In the genomic region with DNA sequence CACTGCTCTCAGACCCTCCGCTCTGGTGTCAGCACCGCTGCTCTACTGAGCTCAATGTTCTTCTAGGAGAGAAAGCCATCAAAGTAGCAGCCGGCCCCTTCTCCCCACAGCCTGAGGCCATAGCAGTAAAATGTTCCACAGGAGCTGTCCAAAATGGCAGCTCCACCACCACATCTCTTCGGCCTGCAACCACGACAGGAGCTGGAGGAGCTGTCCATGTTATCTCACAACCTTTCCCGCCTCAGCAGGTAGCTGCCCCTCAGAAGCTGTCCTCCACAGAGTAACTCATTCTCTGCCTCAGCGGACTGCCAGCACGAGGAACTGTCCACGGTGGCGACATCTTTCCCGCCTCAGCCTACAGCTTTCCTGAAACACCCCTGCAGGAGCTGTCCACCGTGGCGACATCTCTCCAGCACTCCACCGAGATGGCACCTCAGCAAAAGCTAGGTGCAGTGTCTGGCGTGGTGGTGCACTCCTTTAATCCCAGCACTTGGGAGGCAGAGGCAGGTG, we compare ENCODE assay signal across 23 mouse cellular contexts. TPM values are rescaled to one million over a fixed set of nuclear protein-coding genes. Genes with fewer than 3 reads are reported as not detected.
"Had no signal": no experiment of that assay in that cellular context is flagged by ENCODE, and none has a peak within 500 bp of the region (broad histone marks: within the 10 kb centered on the region; RNA-seq: fewer than 3 reads in every experiment).

No protein-coding gene starts in this region.

- ATAC-seq: midbrain, embryonic 16.5 days had no signal

- H3K36me3 ChIP-seq: midbrain, embryonic 10.5 days; midbrain, embryonic 12.5 days; neural tube, embryonic 12.5 days had no signal

- H3K27ac ChIP-seq: midbrain, embryonic 10.5 days; midbrain, embryonic 12.5 days; neural tube, embryonic 12.5 days had no signal

- H3K4me1 ChIP-seq: midbrain, embryonic 10.5 days; midbrain, embryonic 12.5 days; neural tube, embryonic 12.5 days had no signal

- H3K4me3 ChIP-seq: midbrain, embryonic 10.5 days; midbrain, embryonic 12.5 days; neural tube, embryonic 12.5 days had no signal

- H3K9ac ChIP-seq: lung, embryonic 14.5 days; midbrain, embryonic 12.5 days; neural tube, embryonic 12.5 days had no signal

- DNase-seq: lung, adult 18-20 months; lung, embryonic 14.5 days; lung, postnatal 10 days; lung, postnatal 4 days; midbrain, embryonic 14.5 days; right cerebral cortex, postnatal 25 days; right cerebral cortex, postnatal 4 days; spleen, adult 18-20 months; thymus, adult 18-20 months; thymus, postnatal 14 days; thymus, postnatal 36 days had no signal

- H3K4me2 ChIP-seq: lung, embryonic 14.5 days; midbrain, embryonic 12.5 days; neural tube, embryonic 12.5 days had no signal

- H3K27me3 ChIP-seq: midbrain, embryonic 12.5 days; neural tube, embryonic 12.5 days had no signal

- H3K9me3 ChIP-seq: midbrain, embryonic 12.5 days; neural tube, embryonic 12.5 days had no signal

RNA-seq across cellular contexts. Expression of a gene that starts 33.3 kb away (rescaled TPM):
- total RNA-seq: megakaryocyte, adult 5-6 weeks; megakaryocyte-erythroid progenitor cell, adult 5-6 weeks; neutrophil, adult 5-6 weeks had no signal
- polyA plus RNA-seq: lung, embryonic 14.5 days; midbrain, embryonic 10.5 days; midbrain, embryonic 12.5 days; midbrain, embryonic 14.5 days; midbrain, embryonic 16.5 days; neural tube, embryonic 12.5 days; neural tube, embryonic 14.5 days; stomach, embryonic 14.5 days; thymus, postnatal 0 days had no signal

RNA-seq across cellular contexts. Expression of a gene that starts 42.7 kb away (rescaled TPM):
- total RNA-seq: megakaryocyte-erythroid progenitor cell, adult 5-6 weeks; neutrophil, adult 5-6 weeks had no signal
- polyA plus RNA-seq: liver, embryonic 16.5 days; lung, embryonic 14.5 days; midbrain, embryonic 10.5 days; midbrain, embryonic 12.5 days; midbrain, embryonic 16.5 days; neural tube, embryonic 12.5 days; stomach, embryonic 14.5 days; stomach, embryonic 16.5 days; thymus, postnatal 0 days had no signal
